Comparison of ENCODE assay signal across 15 mouse cellular contexts in the genomic region with DNA sequence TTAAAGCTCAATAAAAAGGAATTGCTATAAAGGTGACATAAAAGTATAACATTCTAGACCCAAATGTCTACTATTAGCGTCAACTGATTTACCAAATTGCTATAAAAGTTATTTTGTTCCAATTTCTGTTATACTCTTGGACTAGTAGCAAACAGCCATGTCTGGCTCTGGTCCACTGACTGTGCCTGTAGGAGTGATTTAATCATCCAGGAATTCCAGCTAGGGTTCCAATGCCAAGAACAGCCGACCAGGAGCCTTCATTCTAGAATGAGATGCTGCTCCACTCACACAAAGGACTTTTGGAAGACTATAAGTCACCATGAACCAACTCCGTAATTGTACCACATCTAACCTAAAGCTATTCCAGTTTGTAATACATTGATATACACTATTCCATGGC.
DNase-seq lines count a peak whose midpoint lies in the region; ATAC-seq lines count a peak whose summit lies in the region.
"Had no signal": no experiment of that assay in that cellular context is flagged by ENCODE, and none has a peak within 500 bp of the region (broad histone marks: within the 10 kb centered on the region; RNA-seq: fewer than 3 reads in every experiment).

No protein-coding gene starts in this region.

- no peak overlapping the region for H3K4me3 ChIP-seq in hindbrain, embryonic 12.5 days
- H3K4me3 ChIP-seq: erythroblast, embryonic 14.5 days; heart, embryonic 13.5 days; hindbrain, embryonic 15.5 days; midbrain, embryonic 15.5 days had no signal

- no peak overlapping the region for H3K9ac ChIP-seq in hindbrain, embryonic 12.5 days
- H3K9ac ChIP-seq: heart, embryonic 13.5 days; hindbrain, embryonic 15.5 days; midbrain, embryonic 15.5 days had no signal

- H3K9me3 ChIP-seq in hindbrain, embryonic 12.5 days (replicated peaks): no peaks in the 10 kb centered on the region
- H3K9me3 ChIP-seq: heart, embryonic 13.5 days; hindbrain, embryonic 15.5 days; midbrain, embryonic 15.5 days had no signal

- H3K27ac ChIP-seq in hindbrain, embryonic 12.5 days: no peak overlapping the region
- H3K27ac ChIP-seq: heart, embryonic 13.5 days; hindbrain, embryonic 15.5 days; midbrain, embryonic 15.5 days had no signal

- ATAC-seq in hindbrain, embryonic 12.5 days (ENCODE audit: low FRiP score): no peak
- ATAC-seq: midbrain, embryonic 15.5 days had no signal

- H3K4me2 ChIP-seq in hindbrain, embryonic 12.5 days (replicated peaks): no peak overlapping the region
- H3K4me2 ChIP-seq: heart, embryonic 13.5 days; hindbrain, embryonic 15.5 days; liver, embryonic 11.5 days; midbrain, embryonic 15.5 days had no signal

- no peaks in the 10 kb centered on the region for H3K36me3 ChIP-seq in hindbrain, embryonic 12.5 days
- H3K36me3 ChIP-seq: heart, embryonic 13.5 days; hindbrain, embryonic 15.5 days; midbrain, embryonic 15.5 days had no signal

- 83% methylated on average over 3 of the region's 3 CpGs for WGBS in hindbrain, embryonic 12.5 days

- H3K27me3 ChIP-seq in hindbrain, embryonic 12.5 days: no peaks in the 10 kb centered on the region
- H3K27me3 ChIP-seq: heart, embryonic 13.5 days; hindbrain, embryonic 15.5 days; midbrain, embryonic 15.5 days had no signal

- no peaks in the 10 kb centered on the region for H3K4me1 ChIP-seq in hindbrain, embryonic 12.5 days
- H3K4me1 ChIP-seq: heart, embryonic 13.5 days; hindbrain, embryonic 15.5 days; midbrain, embryonic 15.5 days had no signal

- peak; percentile 27 to 40 for DNase-seq in cerebellum, postnatal 14 days
- no peak for DNase-seq in cerebellum, adult 9-10 months
- DNase-seq in layer of hippocampus, adult 9-11 months: peak; percentile 22
- no peak for DNase-seq in layer of hippocampus, postnatal 25 days (ENCODE audit: extremely low spot score in 1 of 2, low spot score in 1 of 2)
- DNase-seq in fibroblast of lung, adult 2 months (ENCODE audit: low read depth): peak; percentile 24
- peak; percentile 24 for DNase-seq in lung, postnatal 36 days
- no peak for DNase-seq in thymus, postnatal 25 days
- DNase-seq: adrenal gland, postnatal 14 days; kidney, adult 11 months had no signal

Comparison
In these comparisons a context has a peak if more than half of its experiments do, and no peak if none do; other contexts are left out.
1. DNase-seq: peak in cerebellum, postnatal 14 days (2 of 2), layer of hippocampus, adult 9-11 months (single experiment), fibroblast of lung, adult 2 months (single experiment) and lung, postnatal 36 days (single experiment); none in cerebellum, adult 9-10 months (single experiment), layer of hippocampus, postnatal 25 days (0 of 2) and thymus, postnatal 25 days (single experiment).